Mouse (Mus musculus): ENCODE results near the gene Fut7. TPM values are rescaled to one million over a fixed set of nuclear protein-coding genes. Genes with fewer than 3 reads are reported as not detected.
A peak's percentile ranks its signal among the peaks of the same experiment; 100 is the strongest.
"Not testable (repeated sequence)": the region's sequence is repeated elsewhere in the genome, so short reads cannot be mapped to it uniquely, and the experiment has no call there.

Fut7 gene
- polyA plus RNA-seq, 1 experiment from 2014 or later = not detected

GRCm38 (mm10) chr2:25413436-25413835 lies 9.6 kb upstream of the Fut7 start:
- not testable (repeated sequence) for H3K4me1 ChIP-seq (ENCODE audit: control insufficient read depth, insufficient read depth, low read length); H3K36me3 ChIP-seq (ENCODE audit: control insufficient read depth, insufficient read depth, low read length); H3K9ac ChIP-seq (ENCODE audit: low read depth, low read length); H3K4me2 ChIP-seq (replicated peaks; ENCODE audit: low read depth, low read length); H3K9me3 ChIP-seq (ENCODE audit: control insufficient read depth, low read length); H3K27ac ChIP-seq (ENCODE audit: low read depth, low read length); ATAC-seq (ENCODE audit: low FRiP score, low TSS enrichment); H3K4me3 ChIP-seq (ENCODE audit: low read length); H3K27me3 ChIP-seq (ENCODE audit: control insufficient read depth, insufficient read depth, low read length)

- no peaks in the 10 kb centered on the region for H3K4me1 ChIP-seq (ENCODE audit: control insufficient read depth, insufficient read depth, low read length)
- no peak for ATAC-seq (ENCODE audit: low FRiP score, low TSS enrichment)
- no peak overlapping the region for H3K9ac ChIP-seq (ENCODE audit: low read depth, low read length)
- WGBS = 37% methylated on average over 3 of the region's 3 CpGs
- no peaks in the 10 kb centered on the region for H3K27me3 ChIP-seq (ENCODE audit: control insufficient read depth, insufficient read depth, low read length)
- no peaks in the 10 kb centered on the region for H3K36me3 ChIP-seq (ENCODE audit: control insufficient read depth, insufficient read depth, low read length)
- no peaks in the 10 kb centered on the region for H3K9me3 ChIP-seq (ENCODE audit: control insufficient read depth, low read length)
- no peak overlapping the region for H3K4me3 ChIP-seq (ENCODE audit: low read length)
- no peak overlapping the region for H3K4me2 ChIP-seq (replicated peaks; ENCODE audit: low read depth, low read length)
- no peak overlapping the region for H3K27ac ChIP-seq (ENCODE audit: low read depth, low read length)
Observed at GRCm38 (mm10) chr2:25417426-25417825, 5.6 kb upstream of the Fut7 start.

GRCm38 (mm10) chr2:25421896-25422295 lies 1.2 kb upstream of the Fut7 start:
- no peaks in the 10 kb centered on the region for H3K36me3 ChIP-seq (ENCODE audit: control insufficient read depth, insufficient read depth, low read length)
- ATAC-seq (ENCODE audit: low FRiP score, low TSS enrichment) = peak; percentile 61
- H3K9me3 ChIP-seq (ENCODE audit: control insufficient read depth, low read length) = no peaks in the 10 kb centered on the region
- H3K4me2 ChIP-seq (replicated peaks; ENCODE audit: low read depth, low read length) = no peak overlapping the region
- H3K4me1 ChIP-seq (ENCODE audit: control insufficient read depth, insufficient read depth, low read length) = no peaks in the 10 kb centered on the region
- no peak overlapping the region for H3K4me3 ChIP-seq (ENCODE audit: low read length)
- peaks cover 7% of the 10 kb centered on the region for H3K27me3 ChIP-seq (ENCODE audit: control insufficient read depth, insufficient read depth, low read length)
- no peak overlapping the region for H3K9ac ChIP-seq (ENCODE audit: low read depth, low read length)
- 24% methylated on average over 3 of the region's 3 CpGs for WGBS
- H3K27ac ChIP-seq (ENCODE audit: low read depth, low read length) = no peak overlapping the region

GRCm38 (mm10) chr2:25423626-25424025 lies 559 bp downstream of the Fut7 start:
- Histone ChIP-seq H3K9ac (ENCODE audit: low read depth, low read length) (no peak overlapping the region), H3K36me3 (ENCODE audit: control insufficient read depth, insufficient read depth, low read length) (no peaks in the 10 kb centered on the region), H3K4me2 (replicated peaks; ENCODE audit: low read depth, low read length) (no peak overlapping the region), H3K4me3 (ENCODE audit: low read length) (no peak overlapping the region), H3K9me3 (ENCODE audit: control insufficient read depth, low read length) (no peaks in the 10 kb centered on the region), H3K27me3 (ENCODE audit: control insufficient read depth, insufficient read depth, low read length) (peaks cover 7% of the 10 kb centered on the region), H3K27ac (ENCODE audit: low read depth, low read length) (no peak overlapping the region), H3K4me1 (ENCODE audit: control insufficient read depth, insufficient read depth, low read length) (no peaks in the 10 kb centered on the region)
- 69% methylated on average over 1 of the region's 1 CpGs for WGBS
- ATAC-seq (ENCODE audit: low FRiP score, low TSS enrichment) = no peak

- ATAC-seq (ENCODE audit: low FRiP score, low TSS enrichment) = no peak
- H3K27me3 ChIP-seq (ENCODE audit: control insufficient read depth, insufficient read depth, low read length) = peaks cover 7% of the 10 kb centered on the region
- peaks cover 10% of the 10 kb centered on the region; the same call in 1 of the 2 replicates for H3K4me1 ChIP-seq (ENCODE audit: control insufficient read depth, insufficient read depth, low read length)
- no peaks in the 10 kb centered on the region for H3K9me3 ChIP-seq (ENCODE audit: control insufficient read depth, low read length)
- H3K27ac ChIP-seq (ENCODE audit: low read depth, low read length) = no peak overlapping the region
- H3K36me3 ChIP-seq (ENCODE audit: control insufficient read depth, insufficient read depth, low read length) = no peaks in the 10 kb centered on the region
- no peak overlapping the region for H3K4me3 ChIP-seq (ENCODE audit: low read length)
- no peak overlapping the region for H3K9ac ChIP-seq (ENCODE audit: low read depth, low read length)
- WGBS = 60% methylated on average over 27 of the region's 27 CpGs
- no peak overlapping the region for H3K4me2 ChIP-seq (replicated peaks; ENCODE audit: low read depth, low read length)
Observed at GRCm38 (mm10) chr2:25425481-25425880, 2.4 kb downstream of the Fut7 start.

GRCm38 (mm10) chr2:25426721-25427191 lies 3.7 kb downstream of the Fut7 start:
- WGBS = 35% methylated on average over 5 of the region's 5 CpGs
- Histone ChIP-seq H3K4me1 (ENCODE audit: control insufficient read depth, insufficient read depth, low read length) (peaks cover 16% of the 10 kb centered on the region), H3K4me2 (replicated peaks; ENCODE audit: low read depth, low read length) (no peak overlapping the region), H3K27ac (ENCODE audit: low read depth, low read length) (no peak overlapping the region), H3K27me3 (ENCODE audit: control insufficient read depth, insufficient read depth, low read length) (peaks cover 7% of the 10 kb centered on the region), H3K4me3 (ENCODE audit: low read length) (no peak overlapping the region), H3K9ac (ENCODE audit: low read depth, low read length) (no peak overlapping the region), H3K9me3 (ENCODE audit: control insufficient read depth, low read length) (no peaks in the 10 kb centered on the region), H3K36me3 (ENCODE audit: control insufficient read depth, insufficient read depth, low read length) (no peaks in the 10 kb centered on the region)
- no peak for ATAC-seq (ENCODE audit: low FRiP score, low TSS enrichment)

- Histone ChIP-seq H3K9me3 (ENCODE audit: control insufficient read depth, low read length) (no peaks in the 10 kb centered on the region), H3K4me3 (ENCODE audit: low read length) (no peak overlapping the region), H3K4me1 (ENCODE audit: control insufficient read depth, insufficient read depth, low read length) (peaks cover 16% of the 10 kb centered on the region), H3K9ac (ENCODE audit: low read depth, low read length) (no peak overlapping the region), H3K27me3 (ENCODE audit: control insufficient read depth, insufficient read depth, low read length) (peaks cover 7% of the 10 kb centered on the region), H3K27ac (ENCODE audit: low read depth, low read length) (no peak overlapping the region), H3K36me3 (ENCODE audit: control insufficient read depth, insufficient read depth, low read length) (no peaks in the 10 kb centered on the region), H3K4me2 (replicated peaks; ENCODE audit: low read depth, low read length) (no peak overlapping the region)
- 90% methylated on average over 5 of the region's 5 CpGs for WGBS
- no peak for ATAC-seq (ENCODE audit: low FRiP score, low TSS enrichment)
Observed at GRCm38 (mm10) chr2:25427256-25427655, 4.2 kb downstream of the Fut7 start.

- H3K4me1 ChIP-seq (ENCODE audit: control insufficient read depth, insufficient read depth, low read length) = peaks cover 16% of the 10 kb centered on the region
- peak within 1 kb of the TSS; percentile 84 for H3K9ac ChIP-seq (ENCODE audit: low read depth, low read length)
- peak within 1 kb of the TSS; percentile 62; the same call in 1 of the 2 replicates for H3K27ac ChIP-seq (ENCODE audit: low read depth, low read length)
- peaks cover 7% of the 10 kb centered on the region for H3K27me3 ChIP-seq (ENCODE audit: control insufficient read depth, insufficient read depth, low read length)
- under 1% methylated on average over 54 of the region's 89 CpGs for WGBS
- H3K4me2 ChIP-seq (replicated peaks; ENCODE audit: low read depth, low read length) = peak within 1 kb of the TSS; percentile 94
- no peaks in the 10 kb centered on the region for H3K36me3 ChIP-seq (ENCODE audit: control insufficient read depth, insufficient read depth, low read length)
- peak; percentile 86 for ATAC-seq (ENCODE audit: low FRiP score, low TSS enrichment)
- H3K4me3 ChIP-seq (ENCODE audit: low read length) = peak within 1 kb of the TSS; percentile 75
- H3K9me3 ChIP-seq (ENCODE audit: control insufficient read depth, low read length) = no peaks in the 10 kb centered on the region
Observed at GRCm38 (mm10) chr2:25428442-25429236, 5.6 kb downstream of the Fut7 start, which contains the start of gene Abca2. TSS of gene Abca2 (plus strand) at chr2:25428703.

GRCm38 (mm10) chr2:25429435-25430180 lies 6.5 kb downstream of the Fut7 start:
- no peaks in the 10 kb centered on the region for H3K36me3 ChIP-seq (ENCODE audit: control insufficient read depth, insufficient read depth, low read length)
- H3K27me3 ChIP-seq (ENCODE audit: control insufficient read depth, insufficient read depth, low read length) = peaks cover 6% of the 10 kb centered on the region
- H3K9ac ChIP-seq (ENCODE audit: low read depth, low read length) = peak overlapping the region; percentile 84
- H3K4me1 ChIP-seq (ENCODE audit: control insufficient read depth, insufficient read depth, low read length) = peaks cover 16% of the 10 kb centered on the region
- H3K27ac ChIP-seq (ENCODE audit: low read depth, low read length) = no peak overlapping the region
- peak overlapping the region; percentile 94 for H3K4me2 ChIP-seq (replicated peaks; ENCODE audit: low read depth, low read length)
- ATAC-seq (ENCODE audit: low FRiP score, low TSS enrichment) = no peak
- WGBS = 65% methylated on average over 5 of the region's 5 CpGs
- no peaks in the 10 kb centered on the region for H3K9me3 ChIP-seq (ENCODE audit: control insufficient read depth, low read length)
- H3K4me3 ChIP-seq (ENCODE audit: low read length) = peak overlapping the region; percentile 75

All from kidney, embryonic 14.5 days (tissue).